Mouse (Mus musculus): ENCODE data around the gene Rpl35.

- TF ChIP-seq EP300 (IDR thresholded peaks at IDR 0.05; ENCODE audit: low read depth) (no peak), CTCF (IDR thresholded peaks at IDR 0.05; ENCODE audit: low read depth) (no peak)
Observed at GRCm38 (mm10) chr2:39016581-39016980, 11.2 kb upstream of the Rpl35 start.

Measured in liver, embryonic 14.5 days (tissue).